Mouse (Mus musculus) T-helper 1 cell (primary cell): Measurements from ENCODE around the gene Glt1d1.
"Not testable (repeated sequence)": the region's sequence is repeated elsewhere in the genome, so short reads cannot be mapped to it uniquely, and the experiment has no call there.

Experiments
- in situ Hi-C: fragments of 300-600 bp; cut with MboI, MseI; formaldehyde crosslinking; loops from one replicate; pipeline ENCODE4 v1.15.1; 2025; ENCODE audit warnings: high pct_unique_total_duplicates

The Glt1d1 gene

GRCm38 (mm10) chr5:127696602-127697001 is 64.5 kb downstream of the Glt1d1 start:
- in situ Hi-C loops, result no loop called here

- in situ Hi-C loops, result no loop called here
These were observed 66.5 kb downstream of the Glt1d1 start for GRCm38 (mm10) chr5:127698525-127698924.

GRCm38 (mm10) chr5:127699679-127700078 is 67.6 kb downstream of the Glt1d1 start:
- in situ Hi-C loops, result no loop called here

- in situ Hi-C loops, result no loop called here
These were observed 68.1 kb downstream of the Glt1d1 start for GRCm38 (mm10) chr5:127700156-127700555.

- in situ Hi-C loops, result no loop called here
These were observed 71.6 kb downstream of the Glt1d1 start for GRCm38 (mm10) chr5:127703609-127704180.

- in situ Hi-C loops, result no loop called here
These were observed 73.2 kb downstream of the Glt1d1 start for GRCm38 (mm10) chr5:127705225-127705624.

- in situ Hi-C loops, result no loop called here
These were observed 73.9 kb downstream of the Glt1d1 start for GRCm38 (mm10) chr5:127705976-127706375.

GRCm38 (mm10) chr5:127708143-127708542 is 76.1 kb downstream of the Glt1d1 start:
- in situ Hi-C loops, result no loop called here

- in situ Hi-C loops, result no loop called here
These were observed 83.0 kb downstream of the Glt1d1 start for GRCm38 (mm10) chr5:127714783-127715704.

- in situ Hi-C loops, result no loop called here
These were observed 88.7 kb downstream of the Glt1d1 start for GRCm38 (mm10) chr5:127720591-127721379.

GRCm38 (mm10) chr5:127722171-127722570 is 90.1 kb downstream of the Glt1d1 start:
- in situ Hi-C loops, result not testable (repeated sequence)

- in situ Hi-C loops, result no loop called here
These were observed 98.3 kb downstream of the Glt1d1 start for GRCm38 (mm10) chr5:127730351-127730750.

- in situ Hi-C loops, result no loop called here
These were observed 109.3 kb downstream of the Glt1d1 start for GRCm38 (mm10) chr5:127741331-127741730.

GRCm38 (mm10) chr5:127749540-127749939 is 117.5 kb downstream of the Glt1d1 start:
- in situ Hi-C loops, result not testable (repeated sequence)

- in situ Hi-C loops, result no loop called here
These were observed 119.4 kb downstream of the Glt1d1 start for GRCm38 (mm10) chr5:127751262-127751975.

- in situ Hi-C loops, result no loop called here
These were observed 123.5 kb downstream of the Glt1d1 start for GRCm38 (mm10) chr5:127755594-127755993.

- in situ Hi-C loops, result no loop called here
These were observed 123.9 kb downstream of the Glt1d1 start for GRCm38 (mm10) chr5:127756011-127756410.

- in situ Hi-C loops, result no loop called here
These were observed 124.8 kb downstream of the Glt1d1 start for GRCm38 (mm10) chr5:127756671-127757423.

GRCm38 (mm10) chr5:127758576-127758975 is 126.5 kb downstream of the Glt1d1 start:
- in situ Hi-C loops, result no loop called here
